Mouse (Mus musculus) gastrocnemius, adult 2 months (tissue): ENCODE measurements around the gene Tfe3. TPM values are rescaled to one million over a fixed set of nuclear protein-coding genes. Genes with fewer than 3 reads are reported as not detected.
"Not testable (repeated sequence)": the region's sequence is repeated elsewhere in the genome, so short reads cannot be mapped to it uniquely, and the experiment has no call there.

Experiments used
- DNase-seq: peaks from one replicate; pipeline ENCODE4 v3.0.0; 2022
- H3K27ac ChIP-seq: fragments of 200-600 bp; 2 replicates; pipeline ENCODE4 v1.8.1; 2022; ENCODE audit warnings: mild to moderate bottlenecking
- H3K4me3 ChIP-seq: fragments of 200-600 bp; 2 replicates; pipeline ENCODE4 v1.8.1; 2022; ENCODE audit warnings: mild to moderate bottlenecking, moderate library complexity
- CTCF ChIP-seq: fragments of 200-600 bp; IDR thresholded peaks from 2 replicates; pipeline ENCODE4 v1.8.1; 2022; ENCODE audit warnings: antibody characterized with exemption, mild to moderate bottlenecking, moderate library complexity
- intact Hi-C: fragments of 180-260 bp; cut with DNase I; formaldehyde crosslinking; loops from one replicate; pipeline ENCODE4 v1.15.1; 2025
- microRNA-seq: library from miRNA; unstranded; fragments of <30 nt; microRNA quantifications from one replicate; pipeline ENCODE4 v1.2.0, GENCODE M21; 2021
- total RNA-seq, 2 experiments: library from RNA; stranded (reverse); gene quantifications; 2 replicates each; pipeline ENCODE4 v1.2.3; 2021

Tfe3 gene
- total RNA-seq, 2 experiments from 2014 or later: 10.9 to 11.1 TPM

GRCm38 (mm10) chrX:7790309-7790708, 27.9 kb downstream of the Tfe3 start:
- no peak for TF ChIP-seq CTCF
- intact Hi-C loops: no loop called here
- DNase-seq: no peak
- Histone ChIP-seq H3K4me3 (peak overlapping the region; percentile 86), H3K27ac (peak overlapping the region; percentile 91)

GRCm38 (mm10) chrX:7793361-7793760, 31.0 kb downstream of the Tfe3 start:
- intact Hi-C loops: no loop called here
- DNase-seq: no peak
- TF ChIP-seq CTCF: peak; percentile 48
- no peak overlapping the region for H3K27ac ChIP-seq
- no peak overlapping the region for H3K4me3 ChIP-seq

- no peak overlapping the region for H3K4me3 ChIP-seq
- TF ChIP-seq CTCF: no peak
- DNase-seq: peak; percentile 26
- intact Hi-C loops: no loop called here
- no peak overlapping the region for H3K27ac ChIP-seq
These were observed 32.7 kb downstream of the Tfe3 start for GRCm38 (mm10) chrX:7795016-7795415.

- intact Hi-C loops: no loop called here
- no peak overlapping the region for H3K4me3 ChIP-seq
- no peak overlapping the region for H3K27ac ChIP-seq
- TF ChIP-seq CTCF: no peak
- DNase-seq: no peak
These were observed 35.0 kb downstream of the Tfe3 start for GRCm38 (mm10) chrX:7797327-7797726.

- DNase-seq, H3K27ac ChIP-seq, H3K4me3 ChIP-seq, intact Hi-C loops: not testable (repeated sequence)
These were observed 39.8 kb downstream of the Tfe3 start for GRCm38 (mm10) chrX:7802157-7802556.

- TF ChIP-seq CTCF: peak; percentile 45
- H3K4me3 ChIP-seq, H3K27ac ChIP-seq, intact Hi-C loops, DNase-seq: not testable (repeated sequence)
These were observed 52.7 kb downstream of the Tfe3 start for GRCm38 (mm10) chrX:7815016-7815415.

- peak; percentile 35 for DNase-seq
- Histone ChIP-seq H3K4me3 (peak within 1 kb of the TSS; percentile 63), H3K27ac (peak within 1 kb of the TSS; percentile 40)
- no peak for TF ChIP-seq CTCF
- intact Hi-C loops: no loop called here
These were observed 59.8 kb downstream of the Tfe3 start, which contains the start of gene Kcnd1 for GRCm38 (mm10) chrX:7821865-7822779. Gene Kcnd1, plus strand, starts transcription at chrX:7822289.

Small RNA genes within 50 kb of the gene (microRNA-seq; reads per million reads assigned to microRNA genes)
- 30.3 reads per million, percentile 23 among the genes with 10 or more reads in this experiment for gene Mir1198

Other genes with a start within 250 kb of the Tfe3 start
- gene Foxp3, start 188.9 kb upstream of the Tfe3 start, total RNA-seq: under 1 TPM; 0.15 to 0.28 TPM
- gene Ppp1r3f, start 188.3 kb upstream of the Tfe3 start, total RNA-seq: 1 to 10 TPM; 2.3 to 3.3 TPM
- gene Ccdc22, start 157.0 kb upstream of the Tfe3 start, total RNA-seq: 10 to 100 TPM; 10.9 to 13.2 TPM
- not detected for gene Cacna1f, start 155.5 kb upstream of the Tfe3 start, total RNA-seq
- 1 to 10 TPM in 1 of 2 experiments, under 1 TPM in 1; 0.56 to 1.2 TPM for gene Syp, start 124.1 kb upstream of the Tfe3 start, total RNA-seq
- 10 to 100 TPM; 23.6 to 26.6 TPM for gene Prickle3, start 105.3 kb upstream of the Tfe3 start, total RNA-seq
- 10 to 100 TPM; 23.8 to 42.7 TPM for gene Plp2, start 91.2 kb upstream of the Tfe3 start, total RNA-seq
- gene Magix, start 81.3 kb upstream of the Tfe3 start, total RNA-seq: 10 to 100 TPM; 21.0 to 31.0 TPM
- gene Gpkow, start 65.4 kb upstream of the Tfe3 start, total RNA-seq: 10 to 100 TPM; 12.5 to 15.3 TPM
- 10 to 100 TPM; 31.1 to 37.6 TPM for gene Wdr45, start 48.2 kb upstream of the Tfe3 start, total RNA-seq
- gene Gm45208, start 40.3 kb upstream of the Tfe3 start, total RNA-seq: not detected
- 1 to 10 TPM; 3.3 to 6.7 TPM for gene Praf2, start 34.1 kb upstream of the Tfe3 start, total RNA-seq
- gene Ccdc120, start 11.7 kb upstream of the Tfe3 start, total RNA-seq: under 1 TPM; 0.28 to 0.75 TPM
- 10 to 100 TPM; 16.7 to 22.8 TPM for gene Gripap1, start 27.2 kb downstream of the Tfe3 start, total RNA-seq
- under 1 TPM; 0.15 to 0.22 TPM for gene Kcnd1, start 59.7 kb downstream of the Tfe3 start, total RNA-seq
- gene Otud5, start 78.8 kb downstream of the Tfe3 start, total RNA-seq: 10 to 100 TPM; 15.6 to 19.1 TPM
- gene Pim2, start 115.7 kb downstream of the Tfe3 start, total RNA-seq: 1 to 10 TPM; 1.9 to 2.0 TPM
- 10 to 100 TPM in 1 of 2 experiments, 1 to 10 TPM in 1; 8.8 to 10.9 TPM for gene Slc35a2, start 121.5 kb downstream of the Tfe3 start, total RNA-seq
- 10 to 100 TPM; 21.7 to 22.4 TPM for gene Pqbp1, start 136.7 kb downstream of the Tfe3 start, total RNA-seq
- 10 to 100 TPM; 41.4 to 45.5 TPM for gene Timm17b, start 136.8 kb downstream of the Tfe3 start, total RNA-seq
- gene Gm10491, start 145.3 kb downstream of the Tfe3 start, total RNA-seq: not detected
- not detected for gene Gm10490, start 147.0 kb downstream of the Tfe3 start, total RNA-seq
- not detected for gene Pcsk1n, start 157.3 kb downstream of the Tfe3 start, total RNA-seq
- not detected for gene Eras, start 166.0 kb downstream of the Tfe3 start, total RNA-seq
- gene Hdac6, start 185.3 kb downstream of the Tfe3 start, total RNA-seq: 1 to 10 TPM; 4.0 to 4.4 TPM
- not detected for gene Gata1, start 215.5 kb downstream of the Tfe3 start, total RNA-seq